Mouse (Mus musculus): ENCODE results near the gene Mrps34. TPM values are rescaled to one million over a fixed set of nuclear protein-coding genes. Genes with fewer than 3 reads are reported as not detected.

Mrps34 gene
- polyA plus RNA-seq (2012; rRNA removed) = 142 and 181 TPM in 2 replicates

DNA sequence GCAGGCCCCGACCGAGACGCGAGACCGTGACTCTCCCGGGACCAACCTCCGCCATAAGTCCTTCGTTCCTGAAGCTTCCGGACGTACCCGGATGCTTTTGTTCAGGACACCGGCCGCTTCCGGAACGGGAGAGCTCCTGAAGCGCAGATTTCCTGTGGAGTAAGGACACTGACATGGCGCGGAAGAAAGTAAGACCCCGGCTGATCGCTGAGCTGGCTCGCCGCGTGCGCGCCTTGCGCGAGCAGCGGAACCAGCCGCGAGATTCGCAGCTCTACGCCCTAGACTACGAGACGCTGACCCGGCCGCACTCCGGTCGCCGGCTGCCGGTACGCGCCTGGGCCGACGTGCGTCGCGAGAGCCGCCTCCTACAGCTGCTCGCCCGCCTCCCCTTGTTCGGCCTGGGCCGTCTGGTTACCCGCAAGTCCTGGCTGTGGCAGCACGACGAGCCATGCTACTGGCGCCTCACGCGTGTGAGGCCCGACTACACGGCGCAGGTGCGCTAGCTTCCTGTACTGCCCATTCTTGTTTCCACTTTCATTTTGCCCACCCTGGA is at the start of gene Mrps34, which contains the start of gene Eme2:
Gene Mrps34, plus strand, starts transcription at position 122 of the 553 bp plus-strand sequence.
Gene Eme2, minus strand, starts transcription at position 93 of the 553 bp plus-strand sequence.
- DNase-seq (ENCODE audit: low read depth) = no peak

- DNase-seq (ENCODE audit: low read depth) = no peak
Measured at GRCm38 (mm10) chr17:24847386-24847785, 47.5 kb upstream of the Mrps34 start.

- no peak for DNase-seq (ENCODE audit: low read depth)
Measured at GRCm38 (mm10) chr17:24848600-24849031, 46.3 kb upstream of the Mrps34 start.

- no peak for DNase-seq (ENCODE audit: low read depth)
Measured at GRCm38 (mm10) chr17:24849733-24850064, 45.2 kb upstream of the Mrps34 start.

DNA sequence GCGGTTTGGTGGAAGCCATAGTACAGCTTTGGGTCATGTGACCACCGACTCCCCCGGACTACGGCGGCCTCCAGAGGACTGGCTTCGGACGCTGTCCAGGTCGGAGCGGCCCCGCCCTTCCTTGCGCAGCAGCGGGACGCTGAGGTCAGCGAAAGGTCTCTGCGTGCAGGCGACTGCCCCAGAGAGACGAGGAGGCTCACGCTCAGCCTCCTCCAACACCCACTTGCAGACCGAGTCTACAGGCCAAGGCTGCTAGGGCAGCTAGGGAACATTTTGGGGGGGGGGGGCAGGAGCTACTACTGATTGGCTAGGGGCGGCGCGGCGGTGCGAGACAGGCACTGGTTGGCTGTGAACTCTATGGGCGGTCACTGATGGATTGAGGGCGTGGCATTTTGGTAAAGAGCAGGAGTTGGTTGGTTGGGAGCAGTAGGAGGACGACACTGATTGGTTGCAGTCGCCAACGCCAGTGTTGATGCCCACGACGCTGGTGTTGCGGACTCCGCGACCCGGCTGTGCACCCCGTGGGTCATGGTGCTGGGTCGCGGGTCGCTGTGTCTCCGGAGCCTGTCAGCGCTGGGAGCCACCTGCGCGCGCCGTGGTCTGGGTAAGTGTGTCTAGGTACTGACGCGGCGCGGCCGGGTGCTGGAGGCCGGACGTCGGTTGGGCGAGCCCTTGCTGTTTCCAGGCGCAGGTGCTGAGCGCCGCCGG is 44.7 kb upstream of the Mrps34 start, which contains the start of gene Fahd1:
Gene Fahd1, minus strand, starts transcription at position 300 of the 708 bp plus-strand sequence.
- DNase-seq (ENCODE audit: low read depth) = peak; percentile 93

- no peak for DNase-seq (ENCODE audit: low read depth)
Measured at GRCm38 (mm10) chr17:24850773-24851127, 44.2 kb upstream of the Mrps34 start.

- no peak for DNase-seq (ENCODE audit: low read depth)
Measured at GRCm38 (mm10) chr17:24851381-24852125, 43.4 kb upstream of the Mrps34 start.

DNA sequence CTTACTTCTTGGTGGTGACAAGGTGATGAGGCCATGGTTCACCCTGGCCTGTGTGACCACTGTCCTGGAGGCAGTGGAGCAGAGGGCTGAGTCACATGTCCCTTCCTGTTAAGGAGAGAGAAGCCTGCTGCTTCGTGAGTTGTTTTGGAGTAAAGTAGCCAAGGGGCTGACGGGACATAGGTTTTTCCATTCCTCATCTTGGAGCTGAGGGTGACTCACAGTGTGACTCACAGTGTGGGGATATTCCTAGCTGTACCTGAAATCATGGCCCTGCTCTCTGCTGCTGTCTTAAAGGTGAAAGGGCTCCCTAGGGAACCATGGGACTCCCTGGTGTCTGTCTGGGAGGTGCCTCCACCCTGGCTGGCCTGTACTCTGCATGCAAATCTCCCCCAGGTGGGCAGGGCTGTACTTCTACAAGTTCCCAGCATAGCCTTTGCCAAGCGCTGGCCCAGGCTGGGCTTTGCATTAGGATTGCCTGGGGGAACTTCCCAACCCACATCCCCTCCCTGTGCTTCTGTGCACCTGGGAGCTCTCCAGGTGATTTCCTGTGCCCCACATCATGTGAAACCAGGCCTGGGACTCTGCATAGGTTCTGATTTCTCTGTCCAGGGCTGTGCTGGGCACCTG is 39.0 kb upstream of the Mrps34 start:
- DNase-seq (ENCODE audit: low read depth) = no peak

DNA sequence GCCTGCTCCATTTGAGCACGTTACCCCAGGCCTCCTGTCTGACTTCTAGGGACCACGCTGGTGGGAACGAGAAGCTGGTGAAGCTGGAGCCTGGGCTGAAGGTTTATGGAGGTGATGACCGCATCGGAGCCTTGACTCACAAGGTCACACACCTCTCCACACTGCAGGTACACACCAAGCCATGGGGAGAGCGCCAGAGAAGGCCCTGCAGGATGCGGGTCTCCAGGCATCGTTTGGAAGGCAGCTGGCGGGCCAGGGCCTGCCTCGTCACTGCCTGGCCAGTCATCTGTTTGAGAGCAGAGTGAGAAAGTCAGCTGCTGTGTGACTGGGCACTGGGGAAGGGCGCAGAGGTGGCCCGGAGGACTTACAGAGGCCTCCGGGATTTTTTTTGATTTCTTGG is 38.3 kb upstream of the Mrps34 start:
- DNase-seq (ENCODE audit: low read depth) = no peak

DNA sequence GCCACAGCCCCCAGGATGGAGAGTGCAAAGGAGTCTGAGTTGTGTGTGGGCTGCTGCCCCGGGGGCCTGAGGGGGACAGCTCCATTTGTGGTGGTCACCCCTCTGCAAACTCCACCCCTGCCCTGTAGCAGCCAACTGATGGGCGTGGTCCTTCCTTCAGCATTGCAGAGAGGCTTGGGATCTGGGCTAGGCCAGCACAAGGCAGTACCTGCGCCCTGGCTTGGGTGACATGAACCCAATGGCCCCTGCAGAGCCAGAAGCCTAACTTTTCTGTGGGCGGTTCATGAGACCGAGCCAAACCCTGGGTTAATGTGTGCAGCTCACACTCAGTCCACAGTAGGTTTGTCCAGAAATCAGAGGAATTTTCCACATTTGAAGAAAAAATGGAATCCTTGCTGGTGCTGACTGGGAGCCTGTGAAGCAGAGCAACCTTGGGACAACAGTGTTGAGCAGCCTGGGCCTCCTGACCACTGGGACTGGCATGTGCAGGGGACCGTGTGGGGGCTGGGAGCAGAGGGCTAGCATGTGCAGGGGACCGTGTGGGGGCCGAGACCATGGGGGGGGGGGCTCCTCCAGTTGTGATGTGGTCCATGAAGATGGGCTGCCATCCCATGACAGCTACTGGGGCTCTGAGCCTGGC is 37.0 kb upstream of the Mrps34 start:
- DNase-seq (ENCODE audit: low read depth) = no peak

GRCm38 (mm10) chr17:24858967-24859366 is 35.9 kb upstream of the Mrps34 start:
- no peak for DNase-seq (ENCODE audit: low read depth)

DNA sequence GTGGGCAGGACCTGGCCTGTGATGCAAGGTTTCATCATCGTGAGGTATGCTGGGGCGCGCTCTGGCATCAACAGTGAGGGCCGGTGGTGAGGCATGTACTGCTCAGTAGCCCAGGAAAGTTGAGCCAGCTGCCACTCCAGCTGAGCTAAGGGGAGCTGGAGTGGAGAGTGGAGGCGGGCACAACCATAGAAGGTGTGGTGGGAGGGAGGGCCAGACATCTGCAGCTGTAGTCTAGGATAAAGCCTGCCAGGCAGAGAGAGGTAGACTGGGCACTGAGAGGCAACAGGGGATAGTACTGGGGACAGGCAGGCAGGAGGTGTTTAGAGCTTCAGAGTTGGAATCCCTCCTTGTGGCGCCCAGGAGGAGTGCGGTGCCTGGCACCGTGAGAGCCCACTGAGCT is 34.8 kb upstream of the Mrps34 start:
- no peak for DNase-seq (ENCODE audit: low read depth)

GRCm38 (mm10) chr17:24861785-24862184 is 33.1 kb upstream of the Mrps34 start:
- DNase-seq (ENCODE audit: low read depth) = no peak

GRCm38 (mm10) chr17:24865776-24866175 is 29.1 kb upstream of the Mrps34 start, which contains the start of gene Igfals:
Igfals (plus strand) TSS chr17:24865997.
- no peak for DNase-seq (ENCODE audit: low read depth)

GRCm38 (mm10) chr17:24867914-24868313 is 27.0 kb upstream of the Mrps34 start:
- no peak for DNase-seq (ENCODE audit: low read depth)

- no peak for DNase-seq (ENCODE audit: low read depth)
Measured at GRCm38 (mm10) chr17:24873695-24874404, 21.1 kb upstream of the Mrps34 start.

GRCm38 (mm10) chr17:24874405-24874745 is 20.5 kb upstream of the Mrps34 start:
- no peak for DNase-seq (ENCODE audit: low read depth)

GRCm38 (mm10) chr17:24874989-24875388 is 19.9 kb upstream of the Mrps34 start:
- DNase-seq (ENCODE audit: low read depth) = no peak

GRCm38 (mm10) chr17:24877336-24878116 is 17.4 kb upstream of the Mrps34 start:
- no peak for DNase-seq (ENCODE audit: low read depth)

- no peak for DNase-seq (ENCODE audit: low read depth)
Measured at GRCm38 (mm10) chr17:24878117-24878397, 16.9 kb upstream of the Mrps34 start.

GRCm38 (mm10) chr17:24878531-24878930 is 16.4 kb upstream of the Mrps34 start:
- DNase-seq (ENCODE audit: low read depth) = no peak

Data from gonadal fat pad, adult 2 months (tissue).